Mouse (Mus musculus): ENCODE results near the gene Eno1.

GRCm38 (mm10) chr4:150242745-150243144 is 6.2 kb downstream of the Eno1 start:
- TF ChIP-seq POLR2A (IDR thresholded peaks at IDR 0.05; ENCODE audit: extremely low read depth, insufficient read depth, low read length) (no peak), CTCF (IDR thresholded peaks at IDR 0.05; ENCODE audit: low read depth, low read length) (no peak)

Measured in liver, adult 2 months (tissue).